Mouse (Mus musculus) liver, embryonic 14.5 days (tissue): Measurements from ENCODE around the gene Hmgcl. TPM values are rescaled to one million over a fixed set of nuclear protein-coding genes. Genes with fewer than 3 reads are reported as not detected.

Experiments used
- ATAC-seq: fragments of 200-750 bp; cut with Nextera tagmentation; 2 replicates; pipeline ENCODE4 v1.8.0; 2017; ENCODE audit warnings: moderate number of reproducible peaks, mild to moderate bottlenecking, moderate library complexity; ENCODE audit not compliant: insufficient read depth
- DNase-seq, 3 experiments: peaks; one replicate each; pipeline ENCODE4 v3.0.0-alpha.2; 2012 to 2013; ENCODE audit warnings: low read depth in 3 of 3, low spot score in 3 of 3
- H3K27ac ChIP-seq: fragments of 300-500 bp; sonication (generic); 2 replicates; pipeline ENCODE4 v1.5.1; 2014; ENCODE audit warnings: moderate library complexity, mild to moderate bottlenecking, control low read depth, inconsistent platforms
- H3K27me3 ChIP-seq: fragments of 300-500 bp; sonication (generic); 2 replicates; pipeline ENCODE4 v1.6.1; 2014; ENCODE audit warnings: mild to moderate bottlenecking, low read length, moderate library complexity; ENCODE audit not compliant: control insufficient read depth, insufficient read depth
- H3K36me3 ChIP-seq: fragments of 300-500 bp; sonication (generic); replicated peaks from 2 replicates; pipeline ENCODE4 v1.6.1; 2014; ENCODE audit warnings: low read depth; ENCODE audit not compliant: control insufficient read depth, insufficient read depth
- H3K4me1 ChIP-seq, 2 experiments: fragments of 200-500 bp in 1 of 2; fragments of 300-500 bp in 1 of 2; sonication (generic) in 1 of 2; replicated peaks; 2 replicates each; pipeline ENCODE4 v1.6.1; 2012 to 2014; ENCODE audit warnings: antibody characterized with exemption in 1 of 2, inconsistent platforms in 1 of 2, low read length in 1 of 2; ENCODE audit not compliant: control insufficient read depth in 2 of 2, insufficient read depth in 2 of 2
- H3K4me2 ChIP-seq: fragments of 300-500 bp; sonication (generic); 2 replicates; pipeline ENCODE4 v1.6.1; 2014; ENCODE audit warnings: low read depth, mild to moderate bottlenecking, control low read depth, moderate library complexity
- H3K4me3 ChIP-seq, 2 experiments: fragments of 200-500 bp in 1 of 2; fragments of 300-500 bp in 1 of 2; sonication (generic) in 1 of 2; 2 replicates each; pipeline ENCODE4 v1.5.1; 2012 to 2014; ENCODE audit warnings: low read depth in 2 of 2, low read length in 2 of 2, mild to moderate bottlenecking in 2 of 2, control low read depth in 1 of 2, inconsistent platforms in 1 of 2, moderate library complexity in 1 of 2; ENCODE audit not compliant: insufficient read depth in 1 of 2
- H3K9ac ChIP-seq: fragments of 300-500 bp; sonication (generic); replicated peaks from 2 replicates; pipeline ENCODE4 v1.6.1; 2014; ENCODE audit warnings: mild to moderate bottlenecking, control low read depth, moderate library complexity
- H3K9me3 ChIP-seq: fragments of 300-500 bp; sonication (generic); 2 replicates; pipeline ENCODE4 v1.6.1; 2016; ENCODE audit warnings: low read length, mixed read lengths; ENCODE audit not compliant: control insufficient read depth
- CTCF ChIP-seq: IDR thresholded peaks from 2 replicates; pipeline ENCODE4 v1.5.1; 2016; ENCODE audit warnings: antibody characterized with exemption, low read depth, control low read depth
- EP300 ChIP-seq: IDR thresholded peaks from 2 replicates; pipeline ENCODE4 v1.6.1; 2016; ENCODE audit warnings: antibody characterized with exemption, low read depth
- WGBS: fragments of 180-500 bp; shearing (Covaris S2); extraction: QIAGEN DNeasy Blood & Tissue Kit; methylation state at CpG from one replicate; pipeline ENCODE4 v1.1.7; 2014; ENCODE audit not compliant: insufficient replicate concordance; 5-methylcytosine and 5-hydroxymethylcytosine counted together
- polyA plus RNA-seq, 2 experiments: library from polyadenylated mRNA; depleted of rRNA in 1 of 2; stranded (reverse) in 1 of 2; unstranded in 1 of 2; fragments of >200 nt; fragmentation: Nextera tagmentation in 1 of 2; extraction: Ambion mirVana in 1 of 2; gene quantifications; 2 replicates each; pipeline versions ENCODE4 v1.2.1 to v1.2.3; 2012 to 2014

Gene Hmgcl
- polyA plus RNA-seq, 2 experiments: 43.4 to 71.9 TPM

GRCm38 (mm10) chr4:135926861-135927260 lies 19.4 kb upstream of the Hmgcl start:
- no peak overlapping the region for H3K9ac ChIP-seq
- no peak overlapping the region for H3K27ac ChIP-seq
- no peak overlapping the region for H3K4me3 ChIP-seq
- H3K9me3 ChIP-seq: no peaks in the 10 kb centered on the region
- no peak for DNase-seq
- TF ChIP-seq CTCF (no peak), EP300 (no peak)
- ATAC-seq: no peak
- no peaks in the 10 kb centered on the region for H3K27me3 ChIP-seq
- H3K4me2 ChIP-seq: no peak overlapping the region
- H3K4me1 ChIP-seq: peaks cover 1 to 6% of the 10 kb centered on the region in 2 experiments; a peak in 3 of 4 replicates
- no peaks in the 10 kb centered on the region for H3K36me3 ChIP-seq
- 80% methylated on average over 3 of the region's 3 CpGs for WGBS

GRCm38 (mm10) chr4:135928376-135928775 lies 17.9 kb upstream of the Hmgcl start:
- Histone ChIP-seq H3K27me3 (no peaks in the 10 kb centered on the region), H3K9me3 (no peaks in the 10 kb centered on the region), H3K4me3 (no peak overlapping the region), H3K4me2 (no peak overlapping the region), H3K27ac (no peak overlapping the region), H3K9ac (no peak overlapping the region), H3K36me3 (peaks cover 6% of the 10 kb centered on the region), H3K4me1 (peaks cover 0 to 5% of the 10 kb centered on the region in 2 experiments; a peak in 1 of 4 replicates)
- 89% methylated on average over 9 of the region's 9 CpGs for WGBS
- DNase-seq (no peak), ATAC-seq (no peak)
- TF ChIP-seq EP300 (no peak), CTCF (no peak)

- Histone ChIP-seq H3K9me3 (no peaks in the 10 kb centered on the region), H3K36me3 (peaks cover 6% of the 10 kb centered on the region), H3K27me3 (no peaks in the 10 kb centered on the region), H3K27ac (no peak overlapping the region), H3K4me1 (peaks cover 0 to 11% of the 10 kb centered on the region in 2 experiments; a peak in 2 of 4 replicates), H3K4me3 (no peak overlapping the region), H3K9ac (no peak overlapping the region), H3K4me2 (no peak overlapping the region)
- no peak for TF ChIP-seq CTCF
- TF ChIP-seq EP300: no peak
- DNase-seq: no peak
- no peak for ATAC-seq
- 79% methylated on average over 5 of the region's 5 CpGs for WGBS
Measured at GRCm38 (mm10) chr4:135929405-135929804, 16.8 kb upstream of the Hmgcl start.

- Histone ChIP-seq H3K9ac (no peak overlapping the region), H3K4me3 (no peak overlapping the region), H3K36me3 (peaks cover 6% of the 10 kb centered on the region), H3K9me3 (no peaks in the 10 kb centered on the region), H3K27ac (no peak overlapping the region), H3K4me1 (peaks cover 0 to 15% of the 10 kb centered on the region in 2 experiments; a peak in 2 of 4 replicates), H3K4me2 (no peak overlapping the region), H3K27me3 (no peaks in the 10 kb centered on the region)
- no peak for TF ChIP-seq EP300
- no peak for TF ChIP-seq CTCF
- 83% methylated on average over 9 of the region's 9 CpGs for WGBS
- no peak for DNase-seq
- no peak for ATAC-seq
Measured at GRCm38 (mm10) chr4:135929828-135930227, 16.4 kb upstream of the Hmgcl start.

- H3K9ac ChIP-seq: no peak overlapping the region
- no peak overlapping the region for H3K4me3 ChIP-seq
- ATAC-seq (no peak), DNase-seq (no peak)
- no peaks in the 10 kb centered on the region for H3K9me3 ChIP-seq
- peaks cover 3 to 19% of the 10 kb centered on the region in 2 experiments; a peak in 3 of 4 replicates for H3K4me1 ChIP-seq
- peaks cover 6% of the 10 kb centered on the region for H3K36me3 ChIP-seq
- TF ChIP-seq EP300 (no peak), CTCF (no peak)
- H3K27me3 ChIP-seq: no peaks in the 10 kb centered on the region
- H3K4me2 ChIP-seq: no peak overlapping the region
- 87% methylated on average over 8 of the region's 8 CpGs for WGBS
- no peak overlapping the region for H3K27ac ChIP-seq
Measured at GRCm38 (mm10) chr4:135930239-135930638, 16.0 kb upstream of the Hmgcl start.
